In the genomic region with DNA sequence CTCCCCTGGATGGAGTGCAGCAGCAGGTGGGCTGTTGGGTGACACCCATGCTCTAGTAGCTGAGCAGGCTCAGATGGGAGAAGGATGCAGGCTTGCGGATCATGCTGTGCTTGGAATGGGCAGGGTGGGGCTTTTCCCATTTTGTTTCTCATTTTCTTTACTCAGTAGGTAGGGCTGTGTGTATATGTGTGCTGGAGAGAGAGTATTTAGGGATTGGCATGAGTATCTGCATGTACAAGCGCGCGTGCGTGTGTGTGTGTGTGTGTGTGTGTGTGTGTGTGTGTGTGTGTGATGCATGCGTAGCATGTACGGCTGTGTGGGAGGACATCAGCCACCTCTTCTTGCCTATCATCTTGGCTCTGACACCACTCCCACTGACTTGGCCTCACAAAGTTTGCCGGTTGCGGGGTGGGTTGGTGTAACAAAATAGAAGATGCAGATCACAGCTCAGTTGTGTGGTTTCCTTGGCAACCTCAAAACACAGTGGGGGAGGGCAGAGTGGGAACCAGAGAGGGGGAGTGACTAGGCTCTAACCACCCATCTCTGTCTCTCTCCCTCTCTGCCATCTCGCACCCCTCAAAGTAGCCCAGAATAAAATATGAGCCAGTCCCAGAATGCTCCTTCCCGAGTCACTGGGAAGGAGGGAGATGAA, we compare ENCODE assay signal across 8 mouse cellular contexts. TPM values are rescaled to one million over a fixed set of nuclear protein-coding genes. Genes with fewer than 3 reads are reported as not detected.
DNase-seq lines count a peak whose midpoint lies in the region; ATAC-seq and TF ChIP-seq lines count a peak whose summit lies in the region.

No protein-coding gene starts in this region.

- no peak overlapping the region for H3K4me2 ChIP-seq in hindbrain, embryonic 12.5 days (replicated peaks)

- peaks cover 11% of the 10 kb centered on the region for H3K4me1 ChIP-seq in thymus, adult 2 months (replicated peaks; ENCODE audit: control insufficient read depth, insufficient read depth, low read length)
- peaks cover 40% of the 10 kb centered on the region for H3K4me1 ChIP-seq in hindbrain, embryonic 12.5 days

- no peaks in the 10 kb centered on the region for H3K36me3 ChIP-seq in thymus, adult 2 months (ENCODE audit: control insufficient read depth, insufficient read depth, low read length)
- H3K36me3 ChIP-seq in hindbrain, embryonic 12.5 days, result no peaks in the 10 kb centered on the region

- no peak overlapping the region for H3K27ac ChIP-seq in thymus, adult 2 months (ENCODE audit: control insufficient read depth, insufficient read depth, low read length)
- H3K27ac ChIP-seq in hindbrain, embryonic 12.5 days, result no peak overlapping the region

- no peak for TF ChIP-seq CTCF in thymus, adult 2 months (IDR thresholded peaks at IDR 0.05; ENCODE audit: borderline replicate concordance, control insufficient read depth, extremely low read depth, insufficient read depth, low read length, poor library complexity)

- 56% methylated on average over 11 of the region's 11 CpGs for WGBS in thymus, adult 2 months
- 56% methylated on average over 11 of the region's 11 CpGs for WGBS in hindbrain, embryonic 12.5 days

- H3K4me3 ChIP-seq in thymus, adult 2 months (ENCODE audit: control insufficient read depth, insufficient read depth, low read length), result no peak overlapping the region
- H3K4me3 ChIP-seq in hindbrain, embryonic 12.5 days, result no peak overlapping the region

- TF ChIP-seq POLR2A in thymus, adult 2 months (IDR thresholded peaks at IDR 0.05; ENCODE audit: control insufficient read depth, extremely low read depth, insufficient read depth, low read length, poor library complexity), result no peak

- no peaks in the 10 kb centered on the region for H3K9me3 ChIP-seq in hindbrain, embryonic 12.5 days (replicated peaks)

- H3K27me3 ChIP-seq in thymus, adult 2 months (ENCODE audit: control insufficient read depth, insufficient read depth, low read length), result no peaks in the 10 kb centered on the region
- no peaks in the 10 kb centered on the region for H3K27me3 ChIP-seq in hindbrain, embryonic 12.5 days

- peak; percentile 9 for DNase-seq in thymus, postnatal 0 days (ENCODE audit: low spot score)
- no peak for DNase-seq in thymus, adult 2 months
- DNase-seq in adrenal gland, adult 8-10 months, result no peak
- no peak for DNase-seq in gastrocnemius, adult 18-20 months (ENCODE audit: low spot score)
- no peak for DNase-seq in adrenal gland, adult 18-20 months (ENCODE audit: low spot score in 2 of 2)
- DNase-seq in cerebellum, postnatal 4 days (ENCODE audit: low spot score in 2 of 2), result no peak

- no peak overlapping the region for H3K9ac ChIP-seq in hindbrain, embryonic 12.5 days

- ATAC-seq in hindbrain, embryonic 12.5 days (ENCODE audit: low FRiP score), result 0 out of 2 replicates have a peak, but pooled peaks have one; percentile 30
- ATAC-seq in megakaryocyte progenitor cell, adult 5-6 weeks (replicated peaks; ENCODE audit: poor library complexity), result peak; percentile 49

RNA-seq across cellular contexts. Expression of gene Atp2b4, which starts 41.4 kb away (rescaled TPM):
- 3.1 and 3.5 TPM in 2 replicates for polyA plus RNA-seq in thymus, postnatal 0 days (2015; fragmentation: Nextera tagmentation; extraction: Ambion mirVana)
- 4.0 and 4.1 TPM in 2 replicates for polyA plus RNA-seq in thymus, adult 2 months (2012; rRNA removed)
- polyA plus RNA-seq in hindbrain, embryonic 12.5 days (2016; fragmentation: Nextera tagmentation; extraction: Ambion mirVana), result 12.2 and 16.3 TPM in 2 replicates
- 33.6 and 40.5 TPM in 2 replicates for total RNA-seq in megakaryocyte progenitor cell, adult 5-6 weeks (2015)
- total RNA-seq in megakaryocyte progenitor cell, adult 5-6 weeks (2017), result 30.7 and 34.7 TPM in 2 replicates
- 10 to 100 TPM; 32.1 to 71.7 (median 45.6) TPM for total RNA-seq in adrenal gland, adult 8-10 months (2022)
- 10 to 100 TPM in 1 of 2 experiments, 1 to 10 TPM in 1; 7.1 to 11.6 TPM for total RNA-seq in gastrocnemius, adult 18-20 months (2021)
- total RNA-seq in adrenal gland, adult 18-20 months (2021), result 10 to 100 TPM; 25.1 to 41.5 TPM
